Mouse (Mus musculus) forebrain, embryonic 15.5 days (tissue): ENCODE results near the gene Rnf10. TPM values are rescaled to one million over a fixed set of nuclear protein-coding genes. Genes with fewer than 3 reads are reported as not detected.
A peak's percentile ranks its signal among the peaks of the same experiment; 100 is the strongest.

Experiments
- ATAC-seq: fragments of 200-750 bp; cut with Nextera tagmentation; replicated peaks from 2 replicates; pipeline ENCODE4 v1.8.0; 2017; ENCODE audit warnings: mild to moderate bottlenecking, moderate TSS enrichment, moderate library complexity
- H3K27ac ChIP-seq: fragments of 300-500 bp; sonication (generic); replicated peaks from 2 replicates; pipeline ENCODE4 v1.5.1; 2015; ENCODE audit warnings: mild to moderate bottlenecking, inconsistent platforms
- H3K27me3 ChIP-seq: fragments of 300-500 bp; sonication (generic); 2 replicates; pipeline ENCODE4 v1.6.1; 2015; ENCODE audit warnings: inconsistent platforms
- H3K36me3 ChIP-seq: fragments of 300-500 bp; sonication (generic); 2 replicates; pipeline ENCODE4 v1.6.1; 2015; ENCODE audit warnings: mild to moderate bottlenecking, inconsistent platforms
- H3K4me1 ChIP-seq: fragments of 300-500 bp; sonication (generic); 2 replicates; pipeline ENCODE4 v1.6.1; 2015; ENCODE audit warnings: inconsistent platforms
- H3K4me2 ChIP-seq: fragments of 300-500 bp; sonication (generic); replicated peaks from 2 replicates; pipeline ENCODE4 v1.6.1; 2015; ENCODE audit warnings: mild to moderate bottlenecking, inconsistent platforms
- H3K4me3 ChIP-seq: fragments of 300-500 bp; sonication (generic); 2 replicates; pipeline ENCODE4 v1.5.1; 2015; ENCODE audit warnings: mild to moderate bottlenecking, inconsistent platforms
- H3K9ac ChIP-seq: fragments of 300-500 bp; sonication (generic); replicated peaks from 2 replicates; pipeline ENCODE4 v1.6.1; 2015; ENCODE audit warnings: mild to moderate bottlenecking, inconsistent platforms
- H3K9me3 ChIP-seq: fragments of 300-500 bp; sonication (generic); 2 replicates; pipeline ENCODE4 v1.6.1; 2016; ENCODE audit warnings: inconsistent platforms
- WGBS: fragments of 180-500 bp; shearing (Covaris S2); methylation state at CpG from one replicate; pipeline ENCODE4 v1.1.7; 2015; ENCODE audit warnings: mixed read lengths; 5-methylcytosine and 5-hydroxymethylcytosine counted together
- polyA plus RNA-seq: library from polyadenylated mRNA; unstranded; fragments of >200 nt; fragmentation: Nextera tagmentation; extraction: Ambion mirVana; gene quantifications from 2 replicates; pipeline ENCODE4 v1.2.1, GENCODE M21; 2015

The Rnf10 gene
- polyA plus RNA-seq, 1 experiment from 2014 or later = 191 TPM

DNA sequence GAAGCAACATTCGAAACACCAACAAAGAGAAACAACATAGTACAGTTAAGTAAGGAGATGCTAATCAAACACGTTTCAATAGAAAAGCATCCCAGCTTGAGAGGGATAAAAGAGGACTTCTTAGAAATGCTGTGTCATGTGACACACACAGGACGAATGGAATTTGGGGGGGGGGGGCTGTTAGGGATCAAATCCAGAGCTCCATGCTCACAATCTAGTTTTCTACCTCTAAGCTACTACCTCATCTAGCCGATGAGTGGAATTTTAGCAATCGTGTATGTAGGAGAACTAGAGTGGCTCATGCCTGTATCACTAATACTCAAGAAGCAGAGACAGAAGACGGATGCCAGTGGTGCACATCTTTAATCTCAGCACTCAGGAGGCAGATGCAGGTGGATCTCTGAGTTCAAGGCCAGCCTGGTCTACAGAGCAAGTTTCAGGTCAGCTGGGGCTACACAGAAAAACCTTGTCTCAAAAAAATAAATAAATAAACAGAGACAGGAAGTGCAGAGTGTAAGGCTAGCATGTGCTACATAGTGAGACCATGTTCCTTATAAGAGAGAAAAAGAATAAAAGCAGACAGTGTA lies 944 bp upstream of the Rnf10 start:
- Histone ChIP-seq H3K4me2 (peak overlapping the region; percentile 47), H3K4me3 (peak overlapping the region; percentile 94), H3K9me3 (no peaks in the 10 kb centered on the region), H3K9ac (peak overlapping the region; percentile 44; the same call in 1 of the 2 replicates), H3K27me3 (no peaks in the 10 kb centered on the region), H3K4me1 (peaks cover 41% of the 10 kb centered on the region), H3K36me3 (0 out of 2 replicates have a peak, but pooled peaks cover 6% of the 10 kb centered on the region), H3K27ac (peak overlapping the region; percentile 90)
- WGBS = 66% methylated on average over 6 of the region's 6 CpGs
- ATAC-seq = no peak

GRCm38 (mm10) chr5:115271931-115272811 lies 527 bp downstream of the Rnf10 start:
- Histone ChIP-seq H3K27ac (peak overlapping the region; percentile 90), H3K4me1 (peaks cover 45% of the 10 kb centered on the region), H3K9ac (peak overlapping the region; percentile 95), H3K4me2 (peak overlapping the region; percentile 66), H3K36me3 (0 out of 2 replicates have a peak, but pooled peaks cover 8% of the 10 kb centered on the region), H3K27me3 (no peaks in the 10 kb centered on the region), H3K4me3 (peak overlapping the region; percentile 94), H3K9me3 (no peaks in the 10 kb centered on the region)
- WGBS = under 1% methylated on average over 68 of the region's 77 CpGs
- peak; percentile 20; the same call in 1 of the 2 replicates for ATAC-seq

GRCm38 (mm10) chr5:115269969-115270368 lies 2.7 kb downstream of the Rnf10 start:
- Histone ChIP-seq H3K4me2 (0 out of 2 replicates have a peak overlapping the region, but pooled peaks have one; percentile 66), H3K4me3 (no peak overlapping the region), H3K9me3 (no peaks in the 10 kb centered on the region), H3K27me3 (no peaks in the 10 kb centered on the region), H3K9ac (no peak overlapping the region), H3K36me3 (0 out of 2 replicates have a peak, but pooled peaks cover 8% of the 10 kb centered on the region), H3K4me1 (peaks cover 55% of the 10 kb centered on the region), H3K27ac (no peak overlapping the region)
- no peak for ATAC-seq
- WGBS = 90% methylated on average over 1 of the region's 1 CpGs

GRCm38 (mm10) chr5:115268266-115268665 lies 4.4 kb downstream of the Rnf10 start:
- WGBS = 78% methylated on average over 3 of the region's 3 CpGs
- H3K4me3 ChIP-seq = no peak overlapping the region
- H3K4me1 ChIP-seq = peaks cover 49% of the 10 kb centered on the region

GRCm38 (mm10) chr5:115267469-115268045 lies 5.1 kb downstream of the Rnf10 start:
- Histone ChIP-seq H3K27ac (no peak overlapping the region), H3K4me3 (no peak overlapping the region), H3K36me3 (0 out of 2 replicates have a peak, but pooled peaks cover 12% of the 10 kb centered on the region), H3K4me1 (peaks cover 45% of the 10 kb centered on the region), H3K9ac (no peak overlapping the region), H3K27me3 (no peaks in the 10 kb centered on the region), H3K4me2 (no peak overlapping the region), H3K9me3 (no peaks in the 10 kb centered on the region)
- no peak for ATAC-seq
- 88% methylated on average over 3 of the region's 3 CpGs for WGBS

More at GRCm38 (mm10) chr5:115268266-115268665, 4.4 kb downstream of the Rnf10 start:
- Histone ChIP-seq H3K9ac (no peak overlapping the region), H3K36me3 (0 out of 2 replicates have a peak, but pooled peaks cover 8% of the 10 kb centered on the region), H3K27ac (no peak overlapping the region), H3K4me2 (no peak overlapping the region), H3K27me3 (no peaks in the 10 kb centered on the region), H3K9me3 (no peaks in the 10 kb centered on the region)
- no peak for ATAC-seq

GRCm38 (mm10) chr5:115266787-115267468 lies 5.8 kb downstream of the Rnf10 start:
- Histone ChIP-seq H3K9ac (no peak overlapping the region), H3K4me3 (no peak overlapping the region), H3K27me3 (no peaks in the 10 kb centered on the region), H3K4me1 (peaks cover 45% of the 10 kb centered on the region), H3K27ac (no peak overlapping the region), H3K36me3 (0 out of 2 replicates have a peak, but pooled peaks cover 13% of the 10 kb centered on the region), H3K4me2 (no peak overlapping the region), H3K9me3 (no peaks in the 10 kb centered on the region)
- ATAC-seq = no peak
- WGBS = 90% methylated on average over 8 of the region's 8 CpGs

DNA sequence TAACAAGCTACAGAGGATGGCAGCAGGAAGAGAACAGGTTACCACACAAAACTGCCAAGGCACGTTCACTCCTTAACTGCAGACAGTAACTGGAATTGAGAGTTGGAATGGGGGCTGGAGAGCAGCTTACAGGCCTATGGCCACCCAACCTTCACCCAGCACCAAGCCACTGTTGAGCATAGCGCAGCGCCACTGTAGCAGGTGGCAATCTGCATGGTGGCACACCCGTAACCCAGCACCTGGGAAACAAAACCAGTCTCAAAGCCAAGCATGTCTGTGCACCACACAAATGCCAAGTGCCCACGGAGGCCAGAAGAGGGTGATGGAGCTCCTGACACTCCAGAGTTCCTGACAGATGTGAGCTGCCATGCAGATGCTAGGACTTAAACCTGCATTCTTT lies 6.4 kb downstream of the Rnf10 start:
- Histone ChIP-seq H3K36me3 (0 out of 2 replicates have a peak, but pooled peaks cover 13% of the 10 kb centered on the region), H3K9me3 (no peaks in the 10 kb centered on the region), H3K4me3 (no peak overlapping the region), H3K27ac (no peak overlapping the region), H3K27me3 (no peaks in the 10 kb centered on the region), H3K4me2 (no peak overlapping the region), H3K4me1 (peaks cover 41% of the 10 kb centered on the region), H3K9ac (no peak overlapping the region)
- ATAC-seq = no peak
- WGBS = 91% methylated on average over 5 of the region's 5 CpGs

- Histone ChIP-seq H3K36me3 (peaks cover 31% of the 10 kb centered on the region), H3K4me1 (peaks cover 12% of the 10 kb centered on the region), H3K4me2 (no peak overlapping the region), H3K4me3 (no peak overlapping the region), H3K9me3 (no peaks in the 10 kb centered on the region), H3K27ac (no peak overlapping the region), H3K27me3 (no peaks in the 10 kb centered on the region), H3K9ac (no peak overlapping the region)
- 93% methylated on average over 14 of the region's 14 CpGs for WGBS
- no peak for ATAC-seq
These were observed 10.0 kb downstream of the Rnf10 start for GRCm38 (mm10) chr5:115262502-115263291.

- Histone ChIP-seq H3K4me1 (peaks cover 10% of the 10 kb centered on the region), H3K9ac (no peak overlapping the region), H3K4me3 (no peak overlapping the region), H3K4me2 (no peak overlapping the region), H3K9me3 (no peaks in the 10 kb centered on the region), H3K27me3 (no peaks in the 10 kb centered on the region), H3K27ac (no peak overlapping the region), H3K36me3 (peaks cover 38% of the 10 kb centered on the region)
- ATAC-seq = no peak
- 86% methylated on average over 1 of the region's 1 CpGs for WGBS
These were observed 10.8 kb downstream of the Rnf10 start for GRCm38 (mm10) chr5:115261880-115262279.

DNA sequence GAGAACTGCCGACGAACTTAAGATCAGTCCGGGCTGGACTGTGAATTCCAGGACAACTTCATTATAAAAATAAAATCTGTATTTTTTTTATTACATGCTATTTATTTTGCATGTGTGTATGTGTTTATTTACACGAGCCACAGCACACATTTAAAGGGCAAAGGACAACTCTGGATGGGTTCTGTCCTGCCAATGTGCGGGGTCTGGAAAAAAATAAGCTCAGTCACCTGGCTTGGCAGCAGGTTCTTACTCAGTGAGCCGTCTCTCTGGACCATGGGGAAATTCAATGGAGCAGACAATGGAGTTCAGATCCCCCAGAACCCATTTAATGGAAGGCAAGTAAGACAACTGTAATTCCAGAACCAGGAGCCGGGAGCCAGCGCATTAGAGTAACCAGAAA lies 11.6 kb downstream of the Rnf10 start:
- 90% methylated on average over 8 of the region's 8 CpGs for WGBS
- Histone ChIP-seq H3K4me2 (no peak overlapping the region), H3K9ac (no peak overlapping the region), H3K27me3 (no peaks in the 10 kb centered on the region), H3K4me1 (peaks cover 5% of the 10 kb centered on the region), H3K4me3 (no peak overlapping the region), H3K9me3 (no peaks in the 10 kb centered on the region), H3K27ac (no peak overlapping the region), H3K36me3 (peaks cover 46% of the 10 kb centered on the region)
- no peak for ATAC-seq

DNA sequence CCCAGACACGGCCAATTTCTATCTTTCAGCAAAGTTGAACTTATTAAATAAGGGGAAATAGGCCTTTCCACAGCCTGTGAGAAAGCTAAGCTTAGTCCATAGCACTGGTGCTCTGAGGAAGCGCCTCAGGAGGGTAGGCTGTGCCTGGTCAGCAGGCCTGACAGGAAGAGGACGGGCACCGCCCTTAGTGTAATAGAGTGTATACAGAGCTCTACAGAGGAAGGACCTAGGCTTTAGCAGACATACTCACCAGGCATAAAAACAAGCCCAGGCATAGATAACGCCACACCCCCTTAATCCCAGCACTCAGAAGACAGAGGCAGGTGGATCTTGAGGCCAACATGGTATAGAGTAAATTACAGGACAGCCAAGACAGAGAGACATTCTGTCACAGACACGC lies 12.3 kb downstream of the Rnf10 start:
- peaks cover 54% of the 10 kb centered on the region for H3K36me3 ChIP-seq
- no peaks in the 10 kb centered on the region for H3K9me3 ChIP-seq
- no peak overlapping the region for H3K4me2 ChIP-seq
- H3K27ac ChIP-seq = no peak overlapping the region
- no peak overlapping the region for H3K9ac ChIP-seq
- WGBS = 94% methylated on average over 6 of the region's 6 CpGs
- H3K4me1 ChIP-seq = no peaks in the 10 kb centered on the region
- H3K4me3 ChIP-seq = no peak overlapping the region
- ATAC-seq = no peak
- H3K27me3 ChIP-seq = no peaks in the 10 kb centered on the region
